Mouse (Mus musculus): ENCODE data around the gene Ccnq.

GRCm38 (mm10) chr11:78721419-78721818 is 30.1 kb downstream of the Ccnq start:
- no peak for TF ChIP-seq CTCF (conservative IDR thresholded peaks at IDR 0.05; ENCODE audit: insufficient read depth, insufficient read length, low read depth, low read length)
- TF ChIP-seq POLR2A (IDR thresholded peaks at IDR 0.05; ENCODE audit: low read depth, low read length), result no peak
